Mouse (Mus musculus): ENCODE results near the gene Cyp2a22. TPM values are rescaled to one million over a fixed set of nuclear protein-coding genes. Genes with fewer than 3 reads are reported as not detected.
"Not testable (repeated sequence)": the region's sequence is repeated elsewhere in the genome, so short reads cannot be mapped to it uniquely, and the experiment has no call there.

Cyp2a22 gene
- polyA plus RNA-seq, 1 experiment from 2014 or later = not detected

DNA sequence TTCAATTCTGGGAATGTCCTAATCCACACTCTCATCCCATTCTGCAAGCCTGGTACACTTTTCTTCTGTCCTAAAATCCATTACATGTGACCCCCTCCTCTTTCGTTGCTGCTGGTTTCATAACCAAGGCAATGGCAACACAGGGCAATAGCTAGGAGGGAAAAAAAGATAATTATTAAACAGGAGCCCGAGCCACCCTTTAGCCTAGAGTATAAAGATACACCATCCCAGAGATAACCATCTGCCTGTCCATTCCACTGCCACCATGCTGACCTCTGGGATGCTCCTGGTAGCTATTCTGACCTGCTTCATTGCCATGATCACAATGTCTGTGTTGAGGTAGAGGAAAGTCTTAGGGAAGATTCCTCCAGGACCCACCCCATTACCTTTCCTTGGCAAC, 22.1 kb downstream of the Cyp2a22 start:
- H3K4me3 ChIP-seq (ENCODE audit: low read depth, low read length); H3K36me3 ChIP-seq (ENCODE audit: control insufficient read depth, insufficient read depth, low read length); H3K27me3 ChIP-seq (ENCODE audit: control insufficient read depth, insufficient read depth, low read length); H3K27ac ChIP-seq (ENCODE audit: low read depth, low read length); H3K4me2 ChIP-seq; ATAC-seq (replicated peaks; ENCODE audit: insufficient number of reproducible peaks, low FRiP score, low TSS enrichment); H3K4me1 ChIP-seq (ENCODE audit: control insufficient read depth, insufficient read depth, low read length); H3K9ac ChIP-seq (ENCODE audit: low read depth, low read length); H3K9me3 ChIP-seq (replicated peaks; ENCODE audit: control insufficient read depth, low read length): not testable (repeated sequence)
- 53% methylated on average over 2 of the region's 2 CpGs for WGBS (ENCODE audit: insufficient replicate concordance)

Other genes with a start within 250 kb of the Cyp2a22 start
- not detected in 2 replicates for gene Cyp2b19, start 182.2 kb downstream of the Cyp2a22 start, polyA plus RNA-seq (2014; fragmentation: Nextera tagmentation; extraction: Ambion mirVana)
- 0.27 TPM in 1 of 2 replicates, not detected in the other for gene Cyp2g1, start 130.5 kb downstream of the Cyp2a22 start, polyA plus RNA-seq (2014; fragmentation: Nextera tagmentation; extraction: Ambion mirVana)
- gene Cyp2a5, start 104.1 kb downstream of the Cyp2a22 start, polyA plus RNA-seq (2014; fragmentation: Nextera tagmentation; extraction: Ambion mirVana) = not detected in 2 replicates
- not detected in 2 replicates for gene Cyp2a12, start 89.7 kb upstream of the Cyp2a22 start, polyA plus RNA-seq (2014; fragmentation: Nextera tagmentation; extraction: Ambion mirVana)
- gene Cyp2f2, start 180.5 kb upstream of the Cyp2a22 start, polyA plus RNA-seq (2014; fragmentation: Nextera tagmentation; extraction: Ambion mirVana) = not detected in 2 replicates
- 0.13 TPM in 1 of 2 replicates, not detected in the other for gene Cyp2t4, start 214.3 kb upstream of the Cyp2a22 start, polyA plus RNA-seq (2014; fragmentation: Nextera tagmentation; extraction: Ambion mirVana)
- gene Egln2, start 227.4 kb upstream of the Cyp2a22 start, polyA plus RNA-seq (2014; fragmentation: Nextera tagmentation; extraction: Ambion mirVana) = 27.4 and 29.0 TPM in 2 replicates
- 44.3 and 49.7 TPM in 2 replicates for gene Rab4b, start 239.5 kb upstream of the Cyp2a22 start, polyA plus RNA-seq (2014; fragmentation: Nextera tagmentation; extraction: Ambion mirVana)
- gene Gm21983, start 241.7 kb upstream of the Cyp2a22 start, polyA plus RNA-seq (2014; fragmentation: Nextera tagmentation; extraction: Ambion mirVana) = 0.67 TPM in 1 of 2 replicates, not detected in the other
- 0.34 and 0.44 TPM in 2 replicates for gene Mia, start 241.8 kb upstream of the Cyp2a22 start, polyA plus RNA-seq (2014; fragmentation: Nextera tagmentation; extraction: Ambion mirVana)